Mouse (Mus musculus): ENCODE measurements at regions not wholly inside any gene's neighbourhood (a gene's known extent, or its start where the extent isn't known, plus 50 kb on each side); places are given as distances from the start of the nearest gene placed in this dataset.

GRCm38 (mm10) chr2:178643053-178643402 lies 212.7 kb downstream of the Cdh26 start:
- ATAC-seq (ENCODE audit: insufficient read depth): peak; percentile 29; the same call in 1 of the 2 replicates
- H3K27me3 ChIP-seq (ENCODE audit: insufficient read depth, low read length): no peaks in the 10 kb centered on the region
- H3K9ac ChIP-seq: no peak overlapping the region
- H3K4me1 ChIP-seq (ENCODE audit: insufficient read depth): no peaks in the 10 kb centered on the region
- DNase-seq: peak; percentile 62
- no peaks in the 10 kb centered on the region for H3K9me3 ChIP-seq (ENCODE audit: low read depth, low read length)
- TF ChIP-seq CTCF (IDR thresholded peaks at IDR 0.05; ENCODE audit: low read depth): no peak
- H3K4me2 ChIP-seq: 0 out of 2 replicates have a peak overlapping the region, but pooled peaks have one; percentile 7
- WGBS: 63% methylated on average over 11 of the region's 11 CpGs
- no peaks in the 10 kb centered on the region for H3K36me3 ChIP-seq (ENCODE audit: insufficient read depth)
- no peak overlapping the region for H3K4me3 ChIP-seq (ENCODE audit: low read depth, low read length)
- peak overlapping the region; percentile 84 for H3K27ac ChIP-seq (ENCODE audit: low read depth)

- Histone ChIP-seq H3K4me1 (ENCODE audit: insufficient read depth) (no peaks in the 10 kb centered on the region), H3K27ac (ENCODE audit: low read depth) (peak overlapping the region; percentile 84), H3K9me3 (ENCODE audit: low read depth, low read length) (no peaks in the 10 kb centered on the region), H3K36me3 (ENCODE audit: insufficient read depth) (no peaks in the 10 kb centered on the region), H3K9ac (no peak overlapping the region), H3K4me3 (ENCODE audit: low read depth, low read length) (no peak overlapping the region), H3K4me2 (no peak overlapping the region), H3K27me3 (ENCODE audit: insufficient read depth, low read length) (no peaks in the 10 kb centered on the region)
- TF ChIP-seq CTCF (IDR thresholded peaks at IDR 0.05; ENCODE audit: low read depth): no peak
- ATAC-seq (ENCODE audit: insufficient read depth) (no peak), DNase-seq (no peak)
- WGBS: 32% methylated on average over 4 of the region's 4 CpGs
Measured at GRCm38 (mm10) chr2:178643841-178644240, 213.5 kb downstream of the Cdh26 start.

- Histone ChIP-seq H3K27me3 (ENCODE audit: insufficient read depth, low read length) (no peaks in the 10 kb centered on the region), H3K4me1 (ENCODE audit: insufficient read depth) (no peaks in the 10 kb centered on the region), H3K9ac (no peak overlapping the region), H3K4me3 (ENCODE audit: low read depth, low read length) (no peak overlapping the region), H3K27ac (ENCODE audit: low read depth) (no peak overlapping the region), H3K36me3 (ENCODE audit: insufficient read depth) (no peaks in the 10 kb centered on the region), H3K4me2 (no peak overlapping the region), H3K9me3 (ENCODE audit: low read depth, low read length) (no peaks in the 10 kb centered on the region)
- DNase-seq (no peak), ATAC-seq (ENCODE audit: insufficient read depth) (no peak)
- WGBS: 73% methylated on average over 2 of the region's 2 CpGs
- TF ChIP-seq CTCF (IDR thresholded peaks at IDR 0.05; ENCODE audit: low read depth): no peak
Measured at GRCm38 (mm10) chr2:178660071-178660470, 229.7 kb downstream of the Cdh26 start.

GRCm38 (mm10) chr2:178662396-178662795 lies 232.1 kb downstream of the Cdh26 start:
- peak; percentile 4 for DNase-seq
- H3K27ac ChIP-seq (ENCODE audit: low read depth): no peak overlapping the region
- H3K9ac ChIP-seq: no peak overlapping the region
- H3K4me2 ChIP-seq: no peak overlapping the region
- H3K36me3 ChIP-seq (ENCODE audit: insufficient read depth): no peaks in the 10 kb centered on the region
- H3K4me3 ChIP-seq (ENCODE audit: low read depth, low read length): no peak overlapping the region
- peak; percentile 57 for ATAC-seq (ENCODE audit: insufficient read depth)
- WGBS: 37% methylated on average over 1 of the region's 1 CpGs
- no peaks in the 10 kb centered on the region for H3K27me3 ChIP-seq (ENCODE audit: insufficient read depth, low read length)
- H3K4me1 ChIP-seq (ENCODE audit: insufficient read depth): no peaks in the 10 kb centered on the region
- TF ChIP-seq CTCF (IDR thresholded peaks at IDR 0.05; ENCODE audit: low read depth): no peak
- no peaks in the 10 kb centered on the region for H3K9me3 ChIP-seq (ENCODE audit: low read depth, low read length)

- peak; percentile 84 for TF ChIP-seq CTCF (IDR thresholded peaks at IDR 0.05; ENCODE audit: low read depth)
- DNase-seq (peak; percentile 83), ATAC-seq (ENCODE audit: insufficient read depth) (peak; percentile 32; the same call in 1 of the 2 replicates)
- no peaks in the 10 kb centered on the region for H3K27me3 ChIP-seq (ENCODE audit: insufficient read depth, low read length)
- no peak overlapping the region for H3K27ac ChIP-seq (ENCODE audit: low read depth)
- H3K4me2 ChIP-seq: no peak overlapping the region
- 10% methylated on average over 4 of the region's 4 CpGs for WGBS
- H3K9ac ChIP-seq: no peak overlapping the region
- H3K4me3 ChIP-seq (ENCODE audit: low read depth, low read length): no peak overlapping the region
- H3K36me3 ChIP-seq (ENCODE audit: insufficient read depth): no peaks in the 10 kb centered on the region
- no peaks in the 10 kb centered on the region for H3K9me3 ChIP-seq (ENCODE audit: low read depth, low read length)
- H3K4me1 ChIP-seq (ENCODE audit: insufficient read depth): no peaks in the 10 kb centered on the region
Measured at GRCm38 (mm10) chr2:178664977-178665376, 234.6 kb downstream of the Cdh26 start.

GRCm38 (mm10) chr2:178668451-178668850 lies 238.1 kb downstream of the Cdh26 start:
- 10% methylated on average over 2 of the region's 2 CpGs for WGBS
- Histone ChIP-seq H3K4me1 (ENCODE audit: insufficient read depth) (no peaks in the 10 kb centered on the region), H3K9ac (no peak overlapping the region), H3K4me2 (no peak overlapping the region), H3K27me3 (ENCODE audit: insufficient read depth, low read length) (no peaks in the 10 kb centered on the region), H3K36me3 (ENCODE audit: insufficient read depth) (no peaks in the 10 kb centered on the region), H3K27ac (ENCODE audit: low read depth) (no peak overlapping the region), H3K9me3 (ENCODE audit: low read depth, low read length) (no peaks in the 10 kb centered on the region), H3K4me3 (ENCODE audit: low read depth, low read length) (no peak overlapping the region)
- DNase-seq (peak; percentile 41), ATAC-seq (ENCODE audit: insufficient read depth) (no peak)
- peak; percentile 63 for TF ChIP-seq CTCF (IDR thresholded peaks at IDR 0.05; ENCODE audit: low read depth)

GRCm38 (mm10) chr2:178670952-178671351 lies 240.6 kb downstream of the Cdh26 start:
- no peaks in the 10 kb centered on the region for H3K27me3 ChIP-seq (ENCODE audit: insufficient read depth, low read length)
- no peak overlapping the region for H3K4me2 ChIP-seq
- H3K9ac ChIP-seq: no peak overlapping the region
- 69% methylated on average over 11 of the region's 11 CpGs for WGBS
- ATAC-seq (ENCODE audit: insufficient read depth): no peak
- H3K36me3 ChIP-seq (ENCODE audit: insufficient read depth): no peaks in the 10 kb centered on the region
- H3K4me3 ChIP-seq (ENCODE audit: low read depth, low read length): no peak overlapping the region
- no peak for TF ChIP-seq CTCF (IDR thresholded peaks at IDR 0.05; ENCODE audit: low read depth)
- no peaks in the 10 kb centered on the region for H3K4me1 ChIP-seq (ENCODE audit: insufficient read depth)
- DNase-seq: no peak
- H3K9me3 ChIP-seq (ENCODE audit: low read depth, low read length): no peaks in the 10 kb centered on the region
- no peak overlapping the region for H3K27ac ChIP-seq (ENCODE audit: low read depth)

- DNase-seq (no peak), ATAC-seq (ENCODE audit: insufficient read depth) (no peak)
- Histone ChIP-seq H3K4me3 (ENCODE audit: low read depth, low read length) (no peak overlapping the region), H3K36me3 (ENCODE audit: insufficient read depth) (no peaks in the 10 kb centered on the region), H3K27me3 (ENCODE audit: insufficient read depth, low read length) (no peaks in the 10 kb centered on the region), H3K9me3 (ENCODE audit: low read depth, low read length) (no peaks in the 10 kb centered on the region), H3K4me1 (ENCODE audit: insufficient read depth) (no peaks in the 10 kb centered on the region), H3K9ac (no peak overlapping the region), H3K4me2 (no peak overlapping the region), H3K27ac (ENCODE audit: low read depth) (no peak overlapping the region)
- TF ChIP-seq CTCF (IDR thresholded peaks at IDR 0.05; ENCODE audit: low read depth): no peak
- 40% methylated on average over 4 of the region's 4 CpGs for WGBS
Measured at GRCm38 (mm10) chr2:178673621-178674020, 243.3 kb downstream of the Cdh26 start.
